Mouse (Mus musculus) retina, adult 2 months (tissue): ENCODE results near the gene Hmgb3.
"Not testable (repeated sequence)": the region's sequence is repeated elsewhere in the genome, so short reads cannot be mapped to it uniquely, and the experiment has no call there.

Experiments used
- DNase-seq: peaks from one replicate; pipeline ENCODE4 v3.0.0-alpha.2; 2012; ENCODE audit warnings: low read depth, low spot score

Gene Hmgb3

DNA sequence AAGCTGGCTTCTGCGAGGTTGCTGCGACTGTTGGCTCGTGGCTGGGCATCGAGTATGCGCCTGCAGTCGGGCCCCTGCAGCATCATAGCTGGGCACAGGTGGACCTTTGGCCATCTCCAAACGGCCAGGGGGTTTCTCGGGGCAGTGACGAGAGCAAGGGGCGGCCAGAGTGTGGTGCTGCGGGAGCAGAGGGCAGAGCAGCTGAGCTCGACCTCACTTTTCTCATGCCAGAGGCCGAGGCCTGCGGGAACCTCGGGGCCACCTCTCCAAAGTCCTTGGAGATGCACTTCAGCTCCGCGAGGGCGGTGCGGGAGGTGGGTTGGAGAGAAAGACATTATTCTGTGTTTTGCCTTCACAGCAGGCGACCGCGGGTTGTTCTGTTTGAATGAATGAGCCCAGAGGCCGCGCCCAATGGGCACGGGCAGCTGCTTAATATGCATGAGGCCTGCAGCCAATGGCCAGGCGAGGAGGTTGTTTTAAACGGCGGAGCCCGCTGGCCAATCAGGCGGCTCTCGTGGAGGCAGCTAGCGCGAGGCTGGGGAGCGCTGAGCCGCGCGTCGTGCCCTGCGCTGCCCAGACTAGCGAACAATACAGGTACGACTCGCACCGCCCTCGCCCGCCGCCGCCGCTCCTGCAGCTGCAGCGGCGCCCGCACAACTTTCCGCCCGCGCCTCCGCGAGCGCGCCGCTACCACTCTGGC, at the start of gene Hmgb3:
Gene Hmgb3, plus strand, starts transcription at position 504 of the 700 bp plus-strand sequence.
- DNase-seq, result peak; percentile 37

DNA sequence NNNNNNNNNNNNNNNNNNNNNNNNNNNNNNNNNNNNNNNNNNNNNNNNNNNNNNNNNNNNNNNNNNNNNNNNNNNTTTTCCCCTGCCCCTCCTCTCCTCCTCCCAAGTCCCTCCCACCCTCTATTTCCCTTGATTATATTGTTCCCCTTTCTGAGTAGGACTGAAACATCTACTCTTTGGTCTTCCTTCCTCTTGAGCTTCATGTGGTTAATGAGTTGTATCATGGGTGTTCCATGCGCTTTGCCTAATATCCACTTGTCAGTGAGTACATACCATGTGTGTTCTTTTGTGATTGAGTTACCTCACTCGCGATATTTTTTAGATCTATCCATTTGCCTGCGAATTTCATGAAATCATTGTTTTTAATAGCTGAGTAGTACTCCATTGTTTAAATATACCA, 49.1 kb upstream of the Hmgb3 start:
- DNase-seq, result not testable (repeated sequence)

- no peak for DNase-seq
These were observed 36.5 kb upstream of the Hmgb3 start for GRCm38 (mm10) chrX:71519252-71519651.

GRCm38 (mm10) chrX:71522889-71523288, 32.8 kb upstream of the Hmgb3 start:
- no peak for DNase-seq

DNA sequence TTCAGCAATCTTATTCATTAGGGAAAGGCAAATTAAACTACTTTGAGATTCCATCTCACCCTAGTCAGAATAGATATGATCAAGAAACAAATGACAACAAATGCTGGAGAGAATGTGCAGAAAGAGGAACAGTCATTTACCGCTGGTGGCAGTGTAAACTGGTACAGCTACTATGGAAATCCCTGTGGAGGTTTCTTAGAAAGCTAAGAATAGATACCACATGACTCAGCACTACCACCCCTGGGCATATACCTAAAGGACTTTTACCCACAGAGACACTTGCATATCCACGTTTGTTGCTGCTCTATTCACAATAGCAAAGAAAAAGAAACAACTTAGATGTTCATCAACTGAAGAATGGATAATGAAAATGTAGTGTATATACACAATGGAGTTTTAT, 31.4 kb upstream of the Hmgb3 start:
- no peak for DNase-seq

- no peak for DNase-seq
These were observed 30.0 kb upstream of the Hmgb3 start for GRCm38 (mm10) chrX:71525593-71526299.

GRCm38 (mm10) chrX:71527461-71527860, 28.3 kb upstream of the Hmgb3 start:
- DNase-seq, result no peak

DNA sequence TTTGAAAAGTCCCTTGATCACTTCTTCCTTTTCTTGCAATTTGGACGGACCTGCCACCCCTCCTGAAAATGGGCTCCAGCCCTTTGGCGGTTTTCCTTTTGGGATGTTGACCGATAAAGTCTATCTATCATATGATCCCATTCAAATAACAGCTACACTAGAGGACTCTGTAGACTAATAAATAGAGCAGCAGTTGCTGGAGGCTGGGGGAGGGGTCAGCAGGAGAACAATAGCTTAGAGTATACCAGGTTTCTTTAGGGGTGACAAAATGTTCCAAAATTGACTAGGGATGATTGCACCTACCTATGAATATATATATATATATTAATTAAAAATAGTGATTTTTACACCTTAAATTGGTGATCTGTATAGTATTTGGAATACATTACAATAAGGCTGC, 27.6 kb upstream of the Hmgb3 start:
- no peak for DNase-seq

- no peak for DNase-seq
These were observed 27.1 kb upstream of the Hmgb3 start for GRCm38 (mm10) chrX:71528646-71529045.

DNA sequence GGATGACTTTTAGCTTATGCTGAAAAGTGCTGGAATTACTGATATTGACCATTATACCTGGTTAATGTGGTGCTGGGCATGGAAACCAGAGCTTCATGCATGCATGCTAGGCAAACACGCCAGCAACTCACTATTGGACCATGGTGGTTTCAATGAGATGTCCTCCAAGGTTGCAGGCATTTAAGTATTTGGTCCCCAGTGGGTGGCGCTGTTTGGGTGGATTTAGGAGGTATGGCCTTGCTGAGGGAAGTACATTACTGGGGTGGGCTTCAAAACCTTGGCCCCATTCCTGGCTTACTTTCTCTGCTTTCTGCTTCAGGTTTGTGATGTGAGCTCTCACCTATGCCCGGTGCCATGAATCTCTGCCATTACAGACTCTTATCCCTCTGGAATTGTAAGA, 23.1 kb upstream of the Hmgb3 start:
- no peak for DNase-seq

GRCm38 (mm10) chrX:71534102-71534501, 21.6 kb upstream of the Hmgb3 start:
- no peak for DNase-seq

DNA sequence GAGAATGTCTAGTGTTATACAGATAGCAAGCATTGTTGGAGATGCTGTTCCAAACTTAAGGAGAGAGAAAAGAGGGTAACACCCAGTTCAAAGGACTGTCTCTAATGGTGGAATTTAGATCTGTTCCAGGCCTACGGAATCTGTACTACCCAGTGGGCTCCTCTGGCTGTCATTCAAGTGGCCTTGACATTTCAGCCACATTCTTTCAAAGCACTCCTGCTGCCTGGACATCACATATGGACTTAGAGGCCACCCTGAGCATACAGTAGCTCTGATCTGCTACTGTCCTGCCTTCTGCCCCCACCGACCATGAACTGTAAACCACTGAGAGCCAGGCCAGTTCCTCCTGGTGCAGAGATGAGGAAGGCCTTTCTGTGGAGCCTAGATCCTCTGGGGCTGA, 17.9 kb upstream of the Hmgb3 start:
- no peak for DNase-seq

GRCm38 (mm10) chrX:71540821-71541510, 14.8 kb upstream of the Hmgb3 start:
- no peak for DNase-seq

DNA sequence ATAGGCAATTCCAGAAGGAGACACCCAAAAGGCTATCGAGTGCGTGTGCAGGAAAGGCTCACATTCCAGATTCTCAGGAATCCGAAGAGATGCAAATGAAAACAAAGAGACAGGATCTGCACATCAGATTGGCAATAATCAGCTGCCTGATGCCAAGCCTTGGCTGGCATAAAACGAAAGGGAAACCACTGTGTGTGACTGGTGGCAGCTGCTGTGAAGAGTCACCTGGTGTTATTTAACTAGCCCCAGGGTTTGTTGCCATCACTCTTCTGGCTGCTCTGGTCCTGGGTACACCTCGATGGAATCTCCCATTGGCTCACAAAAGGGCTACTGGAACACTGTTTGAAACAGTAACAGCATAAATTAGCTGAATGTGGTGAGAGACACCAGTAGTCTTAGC, 11.0 kb upstream of the Hmgb3 start:
- no peak for DNase-seq

GRCm38 (mm10) chrX:71545163-71545562, 10.6 kb upstream of the Hmgb3 start:
- DNase-seq, result no peak

GRCm38 (mm10) chrX:71556115-71556941, 610 bp downstream of the Hmgb3 start:
- DNase-seq, result no peak

DNA sequence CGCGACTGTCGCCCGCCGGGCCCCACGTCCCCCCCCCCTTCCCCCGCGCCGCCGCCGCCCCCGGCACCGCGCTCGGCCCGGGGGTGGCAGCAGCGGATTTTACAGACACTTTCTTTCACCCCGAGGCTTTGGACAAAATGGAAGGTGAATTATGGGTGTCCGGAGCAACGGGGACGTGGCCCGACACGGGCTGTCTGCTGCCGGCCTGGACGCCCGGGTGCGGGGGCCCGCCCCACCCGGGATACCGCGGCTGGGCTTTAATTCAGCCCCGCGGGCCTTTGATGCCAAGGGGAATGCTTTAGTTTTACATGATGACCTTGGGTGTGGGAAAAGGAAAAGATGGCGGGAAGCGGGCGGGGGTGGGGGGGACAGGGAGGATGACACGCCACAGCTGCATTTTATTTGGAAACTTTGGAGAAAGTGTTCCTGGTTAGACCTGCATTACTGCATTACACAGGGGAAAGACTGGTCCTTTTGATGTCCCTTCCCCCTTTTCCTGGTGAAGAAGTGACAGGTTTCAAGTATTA, 1.3 kb downstream of the Hmgb3 start:
- no peak for DNase-seq

GRCm38 (mm10) chrX:71559336-71559735, 3.6 kb downstream of the Hmgb3 start:
- no peak for DNase-seq

DNA sequence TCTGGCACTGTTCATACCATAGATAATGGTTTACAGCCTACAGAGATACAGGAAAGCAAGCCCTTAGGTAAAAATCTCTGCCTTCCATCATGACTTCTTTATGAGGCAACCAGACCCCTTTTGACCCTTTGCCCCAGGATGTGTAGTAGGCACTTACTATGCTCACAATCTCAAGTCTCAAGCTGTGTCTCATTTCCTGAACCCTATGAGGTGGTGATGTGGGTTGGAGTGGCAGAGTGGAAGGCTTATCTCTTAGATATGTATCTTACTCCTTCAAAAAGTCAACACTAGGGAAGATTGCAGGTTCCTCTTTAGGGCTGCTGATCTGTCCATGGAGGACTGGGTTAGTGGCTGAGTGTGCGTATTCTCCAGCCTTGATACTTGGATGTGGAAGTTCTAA, 5.1 kb downstream of the Hmgb3 start:
- DNase-seq, result no peak

DNA sequence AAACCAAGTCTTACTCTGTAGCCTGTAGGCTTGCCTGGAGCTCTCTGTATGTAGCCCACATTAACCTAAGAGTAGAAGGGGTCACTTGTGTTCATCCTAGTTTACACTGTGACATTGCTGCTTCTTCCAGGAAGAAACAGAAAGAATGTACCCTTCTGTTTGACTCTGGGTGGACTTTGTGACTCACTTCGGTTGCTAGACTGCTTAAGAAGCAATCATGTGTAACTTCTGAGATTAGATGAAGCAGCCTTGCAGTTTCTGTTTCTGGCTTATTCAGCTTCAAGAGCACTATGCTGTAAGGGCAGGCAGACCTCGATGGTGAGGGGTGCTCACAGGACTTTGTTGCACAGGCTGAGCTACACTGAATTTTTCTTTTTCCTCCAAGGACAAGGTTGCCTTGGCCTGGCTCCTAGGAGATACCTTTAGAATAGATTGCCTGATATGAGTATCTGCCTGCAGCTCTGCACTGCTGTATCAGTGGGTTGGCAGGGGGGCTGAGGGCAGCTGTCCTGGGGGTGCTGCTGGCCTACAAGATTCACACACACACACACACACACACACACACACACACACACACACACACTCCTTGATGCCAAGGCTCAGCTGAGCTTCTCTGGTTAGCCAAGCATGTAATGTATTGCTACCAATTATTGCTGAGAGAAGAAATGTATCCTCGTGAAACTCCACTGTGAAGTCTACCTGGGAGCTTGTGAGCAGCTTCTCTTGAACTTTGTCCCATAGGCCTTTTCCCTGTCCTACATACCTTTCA, 17.6 kb downstream of the Hmgb3 start:
- no peak for DNase-seq

GRCm38 (mm10) chrX:71575550-71575949, 19.8 kb downstream of the Hmgb3 start:
- no peak for DNase-seq
